Mouse (Mus musculus) thymus, postnatal 4 days (tissue): ENCODE results near the gene Abcc12.

Experiments
- DNase-seq: peaks from one replicate; pipeline ENCODE4 v3.0.0; 2021

The Abcc12 gene

GRCm38 (mm10) chr8:86495056-86495455, 85.4 kb downstream of the Abcc12 start:
- no peak for DNase-seq

- DNase-seq: no peak
Observed at GRCm38 (mm10) chr8:86493841-86494240, 86.6 kb downstream of the Abcc12 start.

GRCm38 (mm10) chr8:86485411-86485810, 95.1 kb downstream of the Abcc12 start:
- no peak for DNase-seq

GRCm38 (mm10) chr8:86484244-86484643, 96.2 kb downstream of the Abcc12 start:
- DNase-seq: no peak

GRCm38 (mm10) chr8:86482116-86482515, 98.4 kb downstream of the Abcc12 start:
- DNase-seq: no peak

GRCm38 (mm10) chr8:86475711-86476438, 104.6 kb downstream of the Abcc12 start:
- DNase-seq: peak; percentile 10

- DNase-seq: no peak
Observed at GRCm38 (mm10) chr8:86474461-86474860, 106.0 kb downstream of the Abcc12 start.

GRCm38 (mm10) chr8:86473121-86473520, 107.4 kb downstream of the Abcc12 start:
- no peak for DNase-seq

- DNase-seq: no peak
Observed at GRCm38 (mm10) chr8:86470717-86471116, 109.8 kb downstream of the Abcc12 start.

GRCm38 (mm10) chr8:86463215-86463614, 117.3 kb downstream of the Abcc12 start:
- DNase-seq: no peak

- DNase-seq: no peak
Observed at GRCm38 (mm10) chr8:86460372-86460771, 120.1 kb downstream of the Abcc12 start.

GRCm38 (mm10) chr8:86453697-86454480, 126.6 kb downstream of the Abcc12 start:
- no peak for DNase-seq

- no peak for DNase-seq
Observed at GRCm38 (mm10) chr8:86449870-86450515, 130.5 kb downstream of the Abcc12 start.

GRCm38 (mm10) chr8:86445516-86445915, 135.0 kb downstream of the Abcc12 start:
- no peak for DNase-seq

- DNase-seq: no peak
Observed at GRCm38 (mm10) chr8:86443744-86444143, 136.7 kb downstream of the Abcc12 start.

- no peak for DNase-seq
Observed at GRCm38 (mm10) chr8:86438983-86439299, 141.5 kb downstream of the Abcc12 start.

- no peak for DNase-seq
Observed at GRCm38 (mm10) chr8:86438133-86438982, 142.1 kb downstream of the Abcc12 start.

GRCm38 (mm10) chr8:86437418-86437817, 143.1 kb downstream of the Abcc12 start:
- DNase-seq: no peak
